Mouse (Mus musculus) embryonic facial prominence, embryonic 15.5 days (tissue): Measurements from ENCODE around the gene Slc25a39. TPM values are rescaled to one million over a fixed set of nuclear protein-coding genes. Genes with fewer than 3 reads are reported as not detected.

Source experiments
- ATAC-seq: fragments of 200-750 bp; cut with Nextera tagmentation; 2 replicates; pipeline ENCODE4 v1.8.0; 2017; ENCODE audit warnings: low read depth, moderate TSS enrichment; ENCODE audit not compliant: insufficient number of reproducible peaks, low FRiP score, low TSS enrichment
- H3K27ac ChIP-seq: fragments of 300-500 bp; sonication (generic); replicated peaks from 2 replicates; pipeline ENCODE4 v1.5.1; 2015; ENCODE audit warnings: mild to moderate bottlenecking, inconsistent platforms
- H3K27me3 ChIP-seq: fragments of 300-500 bp; sonication (generic); 2 replicates; pipeline ENCODE4 v1.6.1; 2015; ENCODE audit warnings: inconsistent platforms
- H3K36me3 ChIP-seq: fragments of 300-500 bp; sonication (generic); 2 replicates; pipeline ENCODE4 v1.6.1; 2015; ENCODE audit warnings: mild to moderate bottlenecking, inconsistent platforms
- H3K4me1 ChIP-seq: fragments of 300-500 bp; sonication (generic); 2 replicates; pipeline ENCODE4 v1.6.1; 2015; ENCODE audit warnings: inconsistent platforms
- H3K4me2 ChIP-seq: fragments of 300-500 bp; sonication (generic); replicated peaks from 2 replicates; pipeline ENCODE4 v1.6.1; 2015; ENCODE audit warnings: mild to moderate bottlenecking, inconsistent platforms
- H3K4me3 ChIP-seq: fragments of 300-500 bp; sonication (generic); replicated peaks from 2 replicates; pipeline ENCODE4 v1.5.1; 2015; ENCODE audit warnings: mild to moderate bottlenecking, inconsistent platforms
- H3K9ac ChIP-seq: fragments of 300-500 bp; sonication (generic); 2 replicates; pipeline ENCODE4 v1.6.1; 2015; ENCODE audit warnings: inconsistent platforms
- H3K9me3 ChIP-seq: fragments of 300-500 bp; sonication (generic); replicated peaks from 2 replicates; pipeline ENCODE4 v1.6.1; 2016; ENCODE audit warnings: inconsistent platforms
- WGBS: fragments of 180-500 bp; shearing (Covaris S2); methylation state at CpG from one replicate; pipeline ENCODE4 v1.1.7; 2015; 5-methylcytosine and 5-hydroxymethylcytosine counted together
- polyA plus RNA-seq: library from polyadenylated mRNA; unstranded; fragments of >200 nt; fragmentation: Nextera tagmentation; extraction: Ambion mirVana; gene quantifications from 2 replicates; pipeline ENCODE4 v1.2.1, GENCODE M21; 2015

Slc25a39 gene
- polyA plus RNA-seq, 1 experiment from 2014 or later: 197 TPM

DNA sequence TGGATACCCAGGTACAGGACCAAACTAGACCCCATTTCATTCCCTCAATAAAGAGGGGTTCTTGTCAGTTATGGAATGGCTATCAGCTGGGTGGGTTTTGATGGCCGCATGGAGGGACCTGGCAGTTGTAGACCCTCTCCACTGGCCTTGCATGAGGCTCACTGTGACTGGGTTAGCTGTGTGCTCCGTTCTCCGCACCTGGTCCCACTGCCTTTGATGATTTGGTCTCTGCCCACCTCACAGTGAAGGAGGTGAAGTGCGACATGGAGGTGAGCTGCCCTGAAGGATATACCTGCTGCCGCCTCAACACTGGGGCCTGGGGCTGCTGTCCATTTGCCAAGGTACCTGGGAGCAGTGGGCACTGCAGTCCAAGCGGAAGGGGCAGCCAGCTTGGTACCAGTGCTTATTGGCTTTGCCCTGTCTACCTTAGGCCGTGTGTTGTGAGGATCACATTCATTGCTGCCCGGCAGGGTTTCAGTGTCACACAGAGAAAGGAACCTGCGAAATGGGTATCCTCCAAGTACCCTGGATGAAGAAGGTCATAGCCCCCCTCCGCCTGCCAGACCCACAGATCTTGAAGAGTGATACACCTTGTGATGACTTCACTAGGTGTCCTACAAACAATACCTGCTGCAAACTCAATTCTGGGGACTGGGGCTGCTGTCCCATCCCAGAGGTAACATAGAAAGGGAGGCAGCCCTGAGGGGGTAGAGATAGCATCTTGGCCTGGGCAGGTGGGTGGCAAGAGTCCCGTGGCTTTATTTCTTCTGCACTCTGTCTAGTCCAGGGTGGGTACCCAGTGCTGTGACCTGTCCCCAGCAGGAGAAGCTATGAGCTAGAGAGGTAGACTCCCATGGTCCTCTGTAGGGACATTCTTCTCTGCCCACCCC lies 27.3 kb upstream of the Slc25a39 start:
- Histone ChIP-seq H3K36me3 (peaks cover 37% of the 10 kb centered on the region), H3K27me3 (no peaks in the 10 kb centered on the region)
- WGBS: 83% methylated on average over 11 of the region's 11 CpGs

DNA sequence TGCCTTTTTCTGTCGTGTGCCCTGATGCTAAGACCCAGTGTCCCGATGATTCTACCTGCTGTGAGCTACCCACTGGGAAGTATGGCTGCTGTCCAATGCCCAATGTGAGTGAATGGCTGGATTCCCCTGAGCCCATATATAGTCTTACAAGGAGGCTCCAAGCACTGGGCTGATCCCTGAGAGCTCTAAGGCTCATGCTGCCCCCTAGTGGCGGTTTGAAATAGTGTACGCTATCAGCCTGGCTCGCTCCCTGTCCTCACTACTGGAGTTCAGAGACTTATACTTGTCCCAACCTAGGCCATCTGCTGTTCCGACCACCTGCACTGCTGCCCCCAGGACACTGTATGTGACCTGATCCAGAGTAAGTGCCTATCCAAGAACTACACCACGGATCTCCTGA lies 26.7 kb upstream of the Slc25a39 start:
- Histone ChIP-seq H3K9ac (no peak overlapping the region), H3K9me3 (no peaks in the 10 kb centered on the region), H3K4me1 (peaks cover 57% of the 10 kb centered on the region), H3K27me3 (no peaks in the 10 kb centered on the region), H3K27ac (no peak overlapping the region), H3K4me3 (no peak overlapping the region), H3K36me3 (peaks cover 30% of the 10 kb centered on the region), H3K4me2 (no peak overlapping the region)
- no peak for ATAC-seq
- WGBS: 12% methylated on average over 7 of the region's 7 CpGs

More for the DNA sequence above, 27.3 kb upstream of the Slc25a39 start:
- Histone ChIP-seq H3K4me2 (no peak overlapping the region), H3K27ac (no peak overlapping the region), H3K4me1 (peaks cover 51% of the 10 kb centered on the region), H3K9ac (no peak overlapping the region), H3K4me3 (no peak overlapping the region), H3K9me3 (no peaks in the 10 kb centered on the region)
- ATAC-seq: no peak

DNA sequence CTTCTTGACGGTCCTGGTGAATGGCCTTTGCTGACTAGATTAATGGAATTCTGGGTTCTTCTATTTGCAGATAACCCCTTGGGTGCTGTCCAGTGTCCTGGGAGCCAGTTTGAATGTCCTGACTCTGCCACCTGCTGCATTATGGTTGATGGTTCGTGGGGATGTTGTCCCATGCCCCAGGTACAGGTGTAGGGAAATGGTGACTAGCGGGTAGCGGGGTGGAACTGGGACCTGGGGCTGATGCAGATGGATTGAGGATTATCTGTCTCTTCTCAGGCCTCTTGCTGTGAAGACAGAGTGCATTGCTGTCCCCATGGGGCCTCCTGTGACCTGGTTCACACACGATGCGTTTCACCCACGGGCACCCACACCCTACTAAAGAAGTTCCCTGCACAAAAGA lies 26.1 kb upstream of the Slc25a39 start:
- Histone ChIP-seq H3K27me3 (no peaks in the 10 kb centered on the region), H3K9me3 (no peaks in the 10 kb centered on the region), H3K4me1 (peaks cover 54% of the 10 kb centered on the region), H3K9ac (no peak overlapping the region), H3K27ac (no peak overlapping the region), H3K4me3 (no peak overlapping the region), H3K36me3 (peaks cover 25% of the 10 kb centered on the region), H3K4me2 (no peak overlapping the region)
- 90% methylated on average over 7 of the region's 7 CpGs for WGBS
- ATAC-seq: no peak

DNA sequence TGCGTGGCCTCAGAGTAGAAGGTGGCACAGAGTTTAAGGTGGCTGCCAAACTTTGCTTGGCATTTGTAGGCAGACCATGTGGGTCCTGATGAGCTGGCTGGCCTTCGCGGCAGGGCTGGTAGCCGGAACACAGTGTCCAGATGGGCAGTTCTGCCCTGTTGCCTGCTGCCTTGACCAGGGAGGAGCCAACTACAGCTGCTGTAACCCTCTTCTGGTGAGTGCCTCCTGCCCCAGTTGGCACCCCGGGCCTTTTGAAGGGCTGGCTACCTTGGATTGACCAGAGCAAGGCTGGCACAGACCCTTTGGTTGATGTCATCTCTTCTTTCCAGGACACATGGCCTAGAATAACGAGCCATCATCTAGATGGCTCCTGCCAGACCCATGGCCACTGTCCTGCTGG lies 25.1 kb upstream of the Slc25a39 start:
- H3K27ac ChIP-seq: no peak overlapping the region
- no peaks in the 10 kb centered on the region for H3K9me3 ChIP-seq
- no peak for ATAC-seq
- H3K9ac ChIP-seq: no peak overlapping the region
- H3K36me3 ChIP-seq: peaks cover 23% of the 10 kb centered on the region
- 87% methylated on average over 6 of the region's 6 CpGs for WGBS
- no peak overlapping the region for H3K4me2 ChIP-seq
- H3K4me1 ChIP-seq: peaks cover 44% of the 10 kb centered on the region
- no peaks in the 10 kb centered on the region for H3K27me3 ChIP-seq
- H3K4me3 ChIP-seq: no peak overlapping the region

DNA sequence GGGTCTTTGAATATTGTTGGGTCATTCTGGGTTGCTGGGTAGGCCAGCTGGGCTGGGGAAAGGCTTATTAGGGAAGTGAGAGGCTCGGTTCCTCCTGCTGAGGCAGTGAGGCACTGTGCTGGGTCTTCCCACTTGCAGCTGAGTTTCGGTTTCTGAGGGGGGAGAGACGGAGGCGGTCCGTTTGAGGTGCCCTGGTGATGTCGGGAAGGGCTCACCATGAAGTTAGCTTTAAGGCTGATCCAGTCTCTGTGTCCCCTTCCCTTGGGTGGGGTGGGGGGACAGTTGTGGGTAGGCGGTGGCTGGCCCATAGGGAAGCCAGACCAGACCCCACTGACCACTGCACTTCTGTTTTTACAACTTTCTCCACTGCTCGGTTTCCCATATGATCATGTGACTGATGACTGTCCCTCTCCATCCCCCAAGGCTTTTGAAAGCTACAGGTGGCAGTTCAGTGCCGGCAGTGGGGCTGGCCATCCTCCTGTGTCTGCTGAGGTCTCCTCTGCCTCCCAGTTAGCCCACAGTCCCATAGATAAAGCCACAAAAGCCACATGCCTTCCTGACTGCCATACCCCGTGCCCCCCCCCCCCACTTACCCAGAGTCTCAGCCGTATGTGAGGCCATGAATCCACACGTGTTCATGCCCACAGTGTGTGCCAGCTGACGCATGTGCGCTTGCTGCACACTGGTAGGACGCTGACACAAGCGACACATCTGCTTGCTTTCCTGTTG lies 24.5 kb upstream of the Slc25a39 start:
- H3K4me3 ChIP-seq: no peak overlapping the region
- H3K27ac ChIP-seq: no peak overlapping the region
- WGBS: 64% methylated on average over 16 of the region's 16 CpGs
- H3K9ac ChIP-seq: no peak overlapping the region
- no peaks in the 10 kb centered on the region for H3K9me3 ChIP-seq
- peaks cover 38% of the 10 kb centered on the region for H3K4me1 ChIP-seq
- ATAC-seq: no peak
- no peaks in the 10 kb centered on the region for H3K27me3 ChIP-seq
- H3K36me3 ChIP-seq: peaks cover 23% of the 10 kb centered on the region
- no peak overlapping the region for H3K4me2 ChIP-seq

DNA sequence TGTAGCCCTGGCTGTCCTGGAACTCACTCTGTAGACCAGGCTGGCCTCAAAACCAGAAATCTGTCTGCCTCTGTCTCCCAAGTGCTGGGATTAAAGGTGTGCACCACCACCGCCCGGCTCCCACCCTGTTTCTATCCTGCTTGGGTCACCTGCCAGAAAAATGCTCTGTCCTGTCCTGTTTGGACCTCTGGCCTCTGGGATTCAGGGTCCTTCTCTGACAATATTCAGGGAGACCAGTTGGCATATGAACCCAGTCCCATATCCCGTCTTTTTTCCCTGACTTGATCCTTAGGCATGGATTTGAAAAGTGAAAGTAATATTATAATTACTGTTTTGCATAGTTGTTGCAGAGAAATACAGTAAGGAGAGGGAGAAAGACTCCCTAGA lies 24.0 kb upstream of the Slc25a39 start:
- Histone ChIP-seq H3K27ac (no peak overlapping the region), H3K27me3 (no peaks in the 10 kb centered on the region), H3K4me3 (no peak overlapping the region), H3K36me3 (peaks cover 23% of the 10 kb centered on the region), H3K4me1 (peaks cover 33% of the 10 kb centered on the region), H3K4me2 (no peak overlapping the region), H3K9me3 (no peaks in the 10 kb centered on the region), H3K9ac (no peak overlapping the region)
- WGBS: 82% methylated on average over 3 of the region's 3 CpGs
- no peak for ATAC-seq

DNA sequence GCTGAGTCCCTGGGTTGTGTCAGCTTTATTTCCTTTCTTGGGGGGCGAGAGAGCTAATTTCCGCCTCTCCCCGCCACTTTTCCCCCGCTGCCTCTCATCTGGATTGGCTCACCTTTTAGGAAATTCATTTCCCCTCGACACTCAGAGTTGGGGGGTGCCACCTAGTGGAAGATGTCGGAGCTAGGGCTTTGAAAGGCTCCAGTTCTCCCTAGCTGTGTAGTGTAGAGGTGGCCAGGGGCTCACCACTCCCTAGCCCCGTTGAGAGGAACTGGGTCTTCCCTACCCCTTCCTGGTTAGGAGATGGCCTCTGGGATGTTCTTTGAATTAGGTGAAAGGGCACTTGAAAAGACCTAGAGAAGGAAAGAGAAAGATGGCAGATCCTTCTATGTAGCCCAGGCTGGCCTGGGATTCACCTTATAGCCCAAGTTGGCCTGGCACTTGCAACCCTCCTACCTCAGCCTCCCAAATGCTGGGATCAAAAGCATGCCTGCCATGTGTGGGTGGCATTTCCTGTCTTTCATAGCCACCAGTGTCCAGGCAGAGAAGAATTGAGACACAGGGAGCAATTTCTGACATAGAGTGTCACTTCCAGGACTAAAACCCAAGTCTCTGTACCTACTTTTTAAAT lies 23.4 kb upstream of the Slc25a39 start:
- ATAC-seq: no peak

DNA sequence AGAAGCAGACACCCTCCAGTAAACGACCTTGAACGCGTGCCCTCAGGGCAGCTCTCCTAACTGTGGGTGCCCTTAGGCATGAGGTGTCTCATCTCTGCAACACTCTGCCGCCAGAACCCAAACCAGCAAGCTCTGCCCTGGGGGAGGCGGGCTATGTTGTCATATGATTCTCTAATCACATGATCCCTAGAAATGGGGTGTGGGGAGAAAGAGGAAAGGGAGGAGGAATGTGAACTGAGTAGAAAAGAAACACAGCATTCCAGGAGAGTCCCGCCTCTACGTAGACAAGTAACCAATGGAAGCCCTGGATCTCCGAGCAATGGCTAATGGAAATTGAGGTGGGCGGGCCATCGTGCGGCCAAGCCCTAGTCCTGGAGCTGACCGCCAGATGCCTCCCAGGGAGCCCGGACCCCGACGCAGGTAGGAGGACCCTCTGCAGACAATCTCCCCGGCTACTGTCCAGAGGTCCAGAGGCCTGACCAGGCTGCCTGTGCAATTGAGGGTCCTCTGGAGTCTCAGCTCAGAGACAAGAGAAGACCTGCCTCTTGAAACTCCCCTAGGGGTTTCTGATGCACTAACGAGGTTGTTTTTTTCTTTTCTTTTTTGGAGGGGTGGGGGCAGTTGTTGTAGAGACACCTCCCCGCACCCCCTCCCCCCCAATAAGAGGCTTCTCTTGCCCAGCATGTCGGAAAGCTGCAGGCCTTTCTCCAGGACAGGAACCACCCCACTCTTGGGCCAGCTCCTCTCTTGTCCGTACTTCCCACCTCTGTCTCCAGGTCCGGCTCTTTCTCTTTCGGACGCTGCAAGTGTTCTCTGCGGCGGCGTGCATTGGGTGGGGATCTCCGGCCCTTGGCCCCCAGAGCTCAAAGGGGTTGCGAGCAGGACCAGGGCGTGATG lies 22.6 kb upstream of the Slc25a39 start, which contains the start of gene Grn:
Gene Grn, plus strand, starts transcription at position 195 of the 897 bp plus-strand sequence.
- Histone ChIP-seq H3K9me3 (no peaks in the 10 kb centered on the region), H3K27me3 (no peaks in the 10 kb centered on the region), H3K27ac (peak within 1 kb of the TSS; percentile 92), H3K4me3 (peak within 1 kb of the TSS; percentile 78), H3K4me1 (peaks cover 33% of the 10 kb centered on the region), H3K36me3 (peaks cover 11% of the 10 kb centered on the region), H3K4me2 (peak within 1 kb of the TSS; percentile 94), H3K9ac (peak within 1 kb of the TSS; percentile 52)
- peak; percentile 92 for ATAC-seq
- under 1% methylated on average over 29 of the region's 29 CpGs for WGBS

More for the DNA sequence above, 23.4 kb upstream of the Slc25a39 start:
- H3K36me3 ChIP-seq: peaks cover 18% of the 10 kb centered on the region
- WGBS: 0% methylated on average over 7 of the region's 7 CpGs
- H3K9ac ChIP-seq: peak overlapping the region; percentile 52
- no peaks in the 10 kb centered on the region for H3K9me3 ChIP-seq
- peaks cover 33% of the 10 kb centered on the region for H3K4me1 ChIP-seq
- no peaks in the 10 kb centered on the region for H3K27me3 ChIP-seq
- H3K27ac ChIP-seq: peak overlapping the region; percentile 92
- peak overlapping the region; percentile 78 for H3K4me3 ChIP-seq
- peak overlapping the region; percentile 94 for H3K4me2 ChIP-seq

DNA sequence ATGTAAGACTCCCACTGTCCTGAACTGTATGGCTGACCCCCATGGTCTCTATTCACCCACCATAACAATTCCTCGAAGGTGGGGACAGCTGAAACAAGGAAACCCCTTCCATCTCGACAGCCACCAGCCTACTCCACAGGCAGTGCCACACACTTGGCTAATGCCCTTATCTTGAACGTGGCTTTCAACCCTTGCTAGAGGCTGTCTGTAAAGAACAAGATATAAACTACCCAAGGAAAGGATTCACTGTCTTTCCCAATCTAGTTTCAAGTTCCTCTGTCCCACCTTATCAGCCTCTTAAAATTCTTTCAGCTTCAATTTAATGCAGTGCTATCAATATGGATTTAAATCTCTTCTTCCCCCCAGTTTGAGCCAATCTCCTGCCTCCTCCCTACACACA lies 21.8 kb upstream of the Slc25a39 start:
- H3K9ac ChIP-seq: 0 out of 2 replicates have a peak overlapping the region, but pooled peaks have one; percentile 39
- no peaks in the 10 kb centered on the region for H3K9me3 ChIP-seq
- 38% methylated on average over 3 of the region's 3 CpGs for WGBS
- H3K27ac ChIP-seq: 0 out of 2 replicates have a peak overlapping the region, but pooled peaks have one; percentile 48
- H3K4me2 ChIP-seq: peak overlapping the region; percentile 94
- H3K4me1 ChIP-seq: peaks cover 33% of the 10 kb centered on the region
- H3K36me3 ChIP-seq: 0 out of 2 replicates have a peak, but pooled peaks cover 3% of the 10 kb centered on the region
- H3K4me3 ChIP-seq: peak overlapping the region; percentile 78
- no peak for ATAC-seq
- no peaks in the 10 kb centered on the region for H3K27me3 ChIP-seq

DNA sequence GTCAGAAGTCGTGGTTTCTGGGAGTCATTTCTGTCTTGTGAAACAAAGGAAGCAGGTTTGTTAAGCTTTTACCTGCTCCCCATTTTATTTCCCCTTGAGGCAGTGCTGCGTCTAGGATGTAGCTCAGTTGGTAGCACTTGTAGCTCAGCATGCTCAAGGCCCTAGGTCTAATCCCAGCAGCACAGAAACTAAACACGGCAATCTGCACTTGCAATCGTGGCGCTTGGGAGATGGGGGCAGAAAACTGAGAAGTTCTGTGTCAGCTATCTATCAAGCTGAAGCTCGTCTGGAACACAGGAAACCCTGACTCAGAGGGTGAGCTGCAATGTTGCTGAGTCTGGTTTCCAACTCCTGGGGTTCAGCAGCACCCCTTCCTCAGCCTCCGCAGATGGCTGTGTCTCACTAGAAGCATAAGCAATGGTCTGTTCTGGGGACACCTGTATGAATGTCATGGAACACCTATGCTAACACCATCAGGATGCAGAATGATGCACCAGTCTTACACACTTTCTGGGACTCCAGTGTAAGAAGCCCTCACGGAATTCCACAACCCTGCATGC lies 21.3 kb upstream of the Slc25a39 start:
- peak overlapping the region; percentile 94; the same call in 1 of the 2 replicates for H3K4me2 ChIP-seq
- H3K9ac ChIP-seq: 0 out of 2 replicates have a peak overlapping the region, but pooled peaks have one; percentile 39
- H3K4me1 ChIP-seq: peaks cover 29% of the 10 kb centered on the region
- WGBS: 63% methylated on average over 8 of the region's 8 CpGs
- no peaks in the 10 kb centered on the region for H3K9me3 ChIP-seq
- H3K27me3 ChIP-seq: no peaks in the 10 kb centered on the region
- H3K27ac ChIP-seq: no peak overlapping the region
- H3K4me3 ChIP-seq: 0 out of 2 replicates have a peak overlapping the region, but pooled peaks have one; percentile 78
- ATAC-seq: no peak
- H3K36me3 ChIP-seq: no peaks in the 10 kb centered on the region
